In the genomic region with DNA sequence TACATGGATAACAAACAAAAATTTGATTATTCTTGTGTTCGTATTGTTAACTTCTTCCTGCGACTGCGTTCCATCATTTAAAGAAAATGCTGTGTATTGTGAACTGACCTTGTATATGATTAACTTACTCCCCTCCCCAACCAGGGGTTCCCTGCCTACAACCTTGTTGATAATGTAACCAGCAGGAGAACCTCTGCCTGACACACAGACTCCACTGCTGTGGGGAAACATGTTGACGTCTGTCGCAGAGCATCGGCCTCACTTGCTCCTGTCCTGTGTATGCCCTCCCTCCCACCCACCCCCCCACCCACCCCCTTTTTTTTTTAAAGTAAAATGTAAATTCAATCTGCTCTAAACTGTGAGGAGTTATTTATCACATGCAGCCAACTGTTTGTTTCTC, we compare ENCODE assay signal across 25 mouse cellular contexts. TPM values are rescaled to one million over a fixed set of nuclear protein-coding genes. Genes with fewer than 3 reads are reported as not detected.
"Had no signal": no experiment of that assay in that cellular context is flagged by ENCODE, and none has a peak within 500 bp of the region (broad histone marks: within the 10 kb centered on the region; RNA-seq: fewer than 3 reads in every experiment).

No protein-coding gene starts in this region.

- DNase-seq: gastrocnemius, postnatal 25 days; heart, adult 2 months; heart, postnatal 14 days; heart, postnatal 36 days; kidney, adult 18-20 months; kidney, adult 8-10 months; liver, embryonic 13.5 days had no signal

- H3K27me3 ChIP-seq: heart, embryonic 15.5 days; hindbrain, embryonic 12.5 days; intestine, embryonic 15.5 days; limb, embryonic 12.5 days; liver, embryonic 13.5 days had no signal

- H3K4me3 ChIP-seq: gastrocnemius, adult 2 months; heart, adult 2 months; heart, embryonic 13.5 days; heart, embryonic 15.5 days; hindbrain, embryonic 10.5 days; hindbrain, embryonic 12.5 days; intestine, embryonic 15.5 days; layer of hippocampus, adult 2 months; left cerebral cortex, adult 2 months; limb, embryonic 10.5 days; limb, embryonic 12.5 days; liver, embryonic 13.5 days had no signal

- H3K9ac ChIP-seq: heart, embryonic 13.5 days; heart, embryonic 15.5 days; hindbrain, embryonic 12.5 days; hindbrain, embryonic 14.5 days; intestine, embryonic 15.5 days; limb, embryonic 12.5 days; liver, embryonic 13.5 days had no signal

- H3K4me2 ChIP-seq: heart, embryonic 11.5 days; heart, embryonic 13.5 days; heart, embryonic 15.5 days; hindbrain, embryonic 12.5 days; hindbrain, embryonic 14.5 days; intestine, embryonic 15.5 days; limb, embryonic 12.5 days; liver, embryonic 13.5 days had no signal

- H3K9me3 ChIP-seq: heart, embryonic 13.5 days; heart, embryonic 15.5 days; hindbrain, embryonic 10.5 days; hindbrain, embryonic 12.5 days; intestine, embryonic 15.5 days; limb, embryonic 10.5 days; limb, embryonic 12.5 days; liver, embryonic 13.5 days had no signal

- H3K27ac ChIP-seq: gastrocnemius, adult 2 months; heart, adult 2 months; heart, embryonic 13.5 days; heart, embryonic 15.5 days; hindbrain, embryonic 10.5 days; hindbrain, embryonic 12.5 days; hindbrain, embryonic 14.5 days; intestine, embryonic 15.5 days; kidney, postnatal 0 days; layer of hippocampus, adult 2 months; left cerebral cortex, adult 2 months; limb, embryonic 10.5 days; limb, embryonic 12.5 days; liver, embryonic 13.5 days had no signal

- ATAC-seq: forebrain, embryonic 16.5 days; hindbrain, embryonic 16.5 days; inflammation-experienced regulatory T-cells, adult 6 months; intestine, embryonic 15.5 days; intestine, postnatal 0 days had no signal

- H3K4me1 ChIP-seq: heart, embryonic 15.5 days; hindbrain, embryonic 10.5 days; intestine, embryonic 15.5 days; liver, embryonic 13.5 days had no signal

RNA-seq across cellular contexts. Expression of gene Rab11fip4, which starts 9.8 kb away (rescaled TPM):
- polyA plus RNA-seq: heart, postnatal 0 days had no signal

RNA-seq across cellular contexts. Expression of gene Evi2b, which starts 57.7 kb away (rescaled TPM):
- polyA plus RNA-seq: hindbrain, embryonic 14.5 days; hindbrain, embryonic 16.5 days had no signal
